Mouse (Mus musculus) MEL (cell line): Measurements from ENCODE around the gene Nucks1. TPM values are rescaled to one million over a fixed set of nuclear protein-coding genes. Genes with fewer than 3 reads are reported as not detected.

Experiments
- DNase-seq: peaks from one replicate; pipeline ENCODE4 v3.0.0; 2011; ENCODE audit warnings: low read depth, low spot score
- H3K27ac ChIP-seq: 2 replicates; pipeline ENCODE4 v1.5.1; 2012; ENCODE audit warnings: low read depth, mild to moderate bottlenecking, control low read depth, low read length, moderate library complexity; ENCODE audit not compliant: control insufficient read depth
- H3K27me3 ChIP-seq, 2 experiments: fragments of 150-350 bp in 1 of 2; sonication (generic) in 1 of 2; 2 replicates each; pipeline ENCODE4 v1.6.1; 2012; ENCODE audit warnings: low read length in 2 of 2, mild to moderate bottlenecking in 2 of 2, improper control_type of control experiment in 1 of 2, moderate library complexity in 1 of 2; ENCODE audit not compliant: insufficient read depth in 2 of 2, control insufficient read depth in 1 of 2
- H3K36me3 ChIP-seq, 2 experiments: 2 replicates each; pipeline ENCODE4 v1.6.1; 2012 to 2014; ENCODE audit warnings: low read length in 2 of 2, improper control_type of control experiment in 1 of 2, inconsistent platforms in 1 of 2, mild to moderate bottlenecking in 1 of 2; ENCODE audit not compliant: insufficient read depth in 2 of 2, control insufficient read depth in 1 of 2
- H3K4me1 ChIP-seq, 2 experiments: fragments of 150-350 bp in 1 of 2; sonication (generic) in 1 of 2; 2 replicates each; pipeline ENCODE4 v1.6.1; 2012; ENCODE audit warnings: low read length in 2 of 2, improper control_type of control experiment in 1 of 2, mild to moderate bottlenecking in 1 of 2; ENCODE audit not compliant: insufficient read depth in 2 of 2, control insufficient read depth in 1 of 2
- H3K4me3 ChIP-seq, 2 experiments: fragments of 150-350 bp in 1 of 2; sonication (generic) in 1 of 2; 2 replicates each; pipeline ENCODE4 v1.5.1; 2012; ENCODE audit warnings: low read depth in 2 of 2, low read length in 2 of 2, mild to moderate bottlenecking in 2 of 2, moderate library complexity in 2 of 2, control low read depth in 1 of 2, improper control_type of control experiment in 1 of 2; ENCODE audit not compliant: control insufficient read depth in 1 of 2, insufficient read depth in 1 of 2
- H3K79me2 ChIP-seq: 2 replicates; pipeline ENCODE4 v1.6.1; 2012; ENCODE audit warnings: mild to moderate bottlenecking, low read length, moderate library complexity; ENCODE audit not compliant: control insufficient read depth, poor library complexity, insufficient read depth
- H3K9ac ChIP-seq: 2 replicates; pipeline ENCODE4 v1.6.1; 2012; ENCODE audit warnings: low read depth, mild to moderate bottlenecking, control low read depth, low read length, moderate library complexity; ENCODE audit not compliant: control insufficient read depth, poor library complexity, severe bottlenecking
- H3K9me3 ChIP-seq: fragments of 150-350 bp; sonication (generic); replicated peaks from 2 replicates; pipeline ENCODE4 v1.6.1; 2012; ENCODE audit warnings: mild to moderate bottlenecking, low read length, improper control_type of control experiment, moderate library complexity; ENCODE audit not compliant: insufficient read depth
- BHLHE40 ChIP-seq: IDR thresholded peaks from 2 replicates; pipeline ENCODE4 v1.6.1; 2012; ENCODE audit warnings: low read depth, mild to moderate bottlenecking, inconsistent platforms, low read length, improper control_type of control experiment, borderline replicate concordance
- CHD1 ChIP-seq: IDR thresholded peaks from 2 replicates; pipeline ENCODE4 v1.6.1; 2012; ENCODE audit warnings: low read depth, mild to moderate bottlenecking, inconsistent platforms, low read length, improper control_type of control experiment
- CHD2 ChIP-seq: IDR thresholded peaks from 2 replicates; pipeline ENCODE4 v1.6.1; 2011; ENCODE audit warnings: low read length, improper control_type of control experiment
- CTCF ChIP-seq, 3 experiments: IDR thresholded peaks in 2 of 3; conservative IDR thresholded peaks in 1 of 3; 2 replicates each; pipeline ENCODE4 v1.5.1; 2011 to 2012; ENCODE audit warnings: low read length in 3 of 3, low read depth in 2 of 3, mild to moderate bottlenecking in 2 of 3, improper control_type of control experiment in 1 of 3, inconsistent platforms in 1 of 3, mixed read lengths in 1 of 3, moderate library complexity in 1 of 3; ENCODE audit not compliant: control insufficient read depth in 1 of 3, insufficient read depth in 1 of 3, poor library complexity in 1 of 3, severe bottlenecking in 1 of 3
- E2F4 ChIP-seq: IDR thresholded peaks from 2 replicates; pipeline ENCODE4 v1.6.1; 2011; ENCODE audit warnings: low read depth, low read length, improper control_type of control experiment, borderline replicate concordance
- ELF1 ChIP-seq: IDR thresholded peaks from 2 replicates; pipeline ENCODE4 v1.6.1; 2014; ENCODE audit warnings: low read depth, mild to moderate bottlenecking, inconsistent platforms, low read length, improper control_type of control experiment, moderate library complexity
- GATA1 ChIP-seq: IDR thresholded peaks from 2 replicates; pipeline ENCODE4 v1.6.1; 2011; ENCODE audit warnings: low read depth, low read length, improper control_type of control experiment
- HCFC1 ChIP-seq: IDR thresholded peaks from 2 replicates; pipeline ENCODE4 v1.6.1; 2012; ENCODE audit warnings: low read depth, mild to moderate bottlenecking, inconsistent platforms, low read length, improper control_type of control experiment, moderate library complexity
- MAFK ChIP-seq: IDR thresholded peaks from 2 replicates; pipeline ENCODE4 v1.6.1; 2011; ENCODE audit warnings: low read depth, mild to moderate bottlenecking, low read length, improper control_type of control experiment, borderline replicate concordance
- MAZ ChIP-seq: IDR thresholded peaks from 2 replicates; pipeline ENCODE4 v1.6.1; 2012; ENCODE audit warnings: low read depth, mild to moderate bottlenecking, inconsistent platforms, low read length, improper control_type of control experiment
- MXI1 ChIP-seq: IDR thresholded peaks from 2 replicates; pipeline ENCODE4 v1.6.1; 2011; ENCODE audit warnings: mild to moderate bottlenecking, low read depth, low read length, improper control_type of control experiment
- MYC ChIP-seq: IDR thresholded peaks from 2 replicates; pipeline ENCODE4 v1.6.1; 2011; ENCODE audit warnings: low read depth, mild to moderate bottlenecking, low read length, improper control_type of control experiment, moderate library complexity
- NELFE ChIP-seq: IDR thresholded peaks from 2 replicates; pipeline ENCODE4 v1.6.1; 2011; ENCODE audit warnings: low read depth, low read length, improper control_type of control experiment
- NRF1 ChIP-seq: IDR thresholded peaks from 2 replicates; pipeline ENCODE4 v1.6.1; 2014; ENCODE audit warnings: low read depth, mild to moderate bottlenecking, inconsistent platforms, low read length, improper control_type of control experiment, moderate library complexity; ENCODE audit not compliant: poor library complexity, insufficient read depth, severe bottlenecking
- POLR2A ChIP-seq, 2 experiments: IDR thresholded peaks; 2 replicates each; pipeline ENCODE4 v1.6.1; 2011 to 2012; ENCODE audit warnings: low read length in 2 of 2, mild to moderate bottlenecking in 2 of 2, control low read depth in 1 of 2, improper control_type of control experiment in 1 of 2, low read depth in 1 of 2, moderate library complexity in 1 of 2; ENCODE audit not compliant: control insufficient read depth in 1 of 2, insufficient read depth in 1 of 2, poor library complexity in 1 of 2
- RAD21 ChIP-seq: IDR thresholded peaks from 2 replicates; pipeline ENCODE4 v1.6.1; 2011; ENCODE audit warnings: mild to moderate bottlenecking, low read depth, low read length, improper control_type of control experiment
- SIN3A ChIP-seq: IDR thresholded peaks from 2 replicates; pipeline ENCODE4 v1.6.1; 2012; ENCODE audit warnings: low read length, improper control_type of control experiment, inconsistent platforms
- TCF12 ChIP-seq: IDR thresholded peaks from 2 replicates; pipeline ENCODE4 v1.6.1; 2014; ENCODE audit warnings: low read depth, mild to moderate bottlenecking, inconsistent platforms, low read length, improper control_type of control experiment, moderate library complexity
- UBTF ChIP-seq: IDR thresholded peaks from 2 replicates; pipeline ENCODE4 v1.6.1; 2012; ENCODE audit warnings: low read depth, mild to moderate bottlenecking, inconsistent platforms, low read length, improper control_type of control experiment, moderate library complexity, borderline replicate concordance; ENCODE audit not compliant: insufficient read depth
- ZC3H11A ChIP-seq: IDR thresholded peaks from 2 replicates; pipeline ENCODE4 v1.6.1; 2012; ENCODE audit warnings: low read depth, mild to moderate bottlenecking, inconsistent platforms, low read length, improper control_type of control experiment
- ZMIZ1 ChIP-seq: IDR thresholded peaks from 2 replicates; pipeline ENCODE4 v1.6.1; 2012; ENCODE audit warnings: low read depth, mild to moderate bottlenecking, inconsistent platforms, low read length, improper control_type of control experiment, moderate library complexity
- polyA plus RNA-seq, 2 experiments: library from polyadenylated mRNA; stranded (reverse) in 1 of 2; unstranded in 1 of 2; fragments of >175 nt in 1 of 2; fragments of >200 nt in 1 of 2; gene quantifications; 2 replicates each; pipeline versions ENCODE4 v1.2.1 to v1.2.4; 2012; ENCODE audit warnings: low replicate concordance in 2 of 2, low read depth in 1 of 2; ENCODE audit not compliant: insufficient read length in 2 of 2, insufficient read depth in 1 of 2, missing spikeins in 1 of 2
- total RNA-seq: library from RNA; depleted of rRNA; stranded (reverse); fragments of 300-350 nt; gene quantifications from 2 replicates; pipeline ENCODE4 v1.2.3, GENCODE M21; 2012

Nucks1 gene
- total and polyA plus RNA-seq, 3 experiments, result 53.7 to 113 (median 84.0) TPM

DNA sequence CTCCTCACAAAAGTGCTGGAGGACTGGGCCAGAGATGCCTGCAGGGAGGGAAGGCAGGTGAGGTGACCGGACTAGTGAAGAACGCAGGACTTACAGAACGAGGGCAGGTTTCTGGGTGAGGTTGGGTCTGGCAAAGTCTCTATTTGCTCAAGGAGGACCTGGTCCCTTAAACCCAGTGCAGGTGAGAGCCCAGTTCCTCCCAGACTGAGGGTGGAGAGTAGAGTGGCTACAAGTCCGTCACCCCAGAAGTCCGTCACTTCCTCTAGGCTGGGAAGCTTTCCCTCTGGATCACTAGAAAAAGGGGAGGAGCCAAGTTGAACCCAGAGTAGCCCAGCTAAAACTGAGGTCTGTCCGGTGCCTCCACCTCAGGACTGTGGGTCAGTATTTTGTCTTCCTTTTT lies 63.7 kb downstream of the Nucks1 start:
- H3K36me3 ChIP-seq, result peaks cover 0 to 18% of the 10 kb centered on the region in 2 experiments; a peak in 3 of 4 replicates
- H3K79me2 ChIP-seq, result peaks cover 56% of the 10 kb centered on the region
- H3K27ac ChIP-seq, result no peak overlapping the region
- H3K27me3 ChIP-seq, result no peaks in the 10 kb centered on the region
- no peak overlapping the region for H3K9ac ChIP-seq
- DNase-seq, result no peak
- H3K4me1 ChIP-seq, result peaks cover 5 to 10% of the 10 kb centered on the region in 2 experiments; a peak in 2 of 4 replicates
- no peak overlapping the region for H3K4me3 ChIP-seq
- H3K9me3 ChIP-seq, result no peaks in the 10 kb centered on the region
- TF ChIP-seq ELF1 (no peak), TCF12 (no peak), POLR2A (IDR thresholded peaks at IDR 0.05; ENCODE audit: control insufficient read depth in 1 of 2, insufficient read depth in 1 of 2, low read depth in 1 of 2, low read length in 2 of 2, poor library complexity in 1 of 2) (no peak), MYC (no peak), MAFK (no peak), NRF1 (no peak), UBTF (no peak), GATA1 (no peak), SIN3A (no peak), BHLHE40 (no peak), MXI1 (no peak), NELFE (no peak), CTCF (IDR thresholded peaks at IDR 0.05 in 2 of 3, conservative IDR thresholded peaks at IDR 0.05 in 1 of 3; ENCODE audit: control insufficient read depth in 1 of 3, insufficient read depth in 1 of 3, low read depth in 2 of 3, low read length in 3 of 3, poor library complexity in 1 of 3, severe bottlenecking in 1 of 3) (no peak), CHD1 (no peak), ZC3H11A (no peak), ZMIZ1 (no peak), CHD2 (no peak)

DNA sequence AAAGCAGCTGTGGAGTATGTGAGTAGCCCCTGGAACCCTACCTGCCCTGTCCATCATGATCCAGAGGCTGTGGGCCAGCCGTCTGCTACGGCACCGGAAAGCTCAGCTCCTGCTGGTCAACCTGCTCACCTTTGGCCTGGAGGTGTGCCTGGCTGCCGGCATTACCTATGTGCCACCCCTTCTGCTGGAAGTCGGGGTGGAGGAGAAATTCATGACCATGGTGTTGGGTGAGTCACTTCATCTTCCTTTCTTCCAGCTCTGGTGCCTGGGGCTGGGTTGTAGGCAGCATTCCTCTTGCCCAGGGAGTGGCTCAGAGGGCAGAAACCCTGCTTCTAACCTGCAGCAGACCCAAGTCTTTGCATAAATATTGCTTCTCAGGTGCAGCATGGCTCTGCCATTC lies 66.6 kb downstream of the Nucks1 start:
- Histone ChIP-seq H3K27me3 (no peaks in the 10 kb centered on the region), H3K9me3 (no peaks in the 10 kb centered on the region), H3K36me3 (peaks cover 0 to 13% of the 10 kb centered on the region in 2 experiments; a peak in 3 of 4 replicates)

More for the DNA sequence above, 66.6 kb downstream of the Nucks1 start:
- H3K4me3 ChIP-seq, result no peak overlapping the region
- TF ChIP-seq HCFC1 (no peak), E2F4 (no peak), UBTF (no peak), RAD21 (no peak), MAZ (no peak)
- H3K4me1 ChIP-seq, result peaks cover 2 to 10% of the 10 kb centered on the region in 2 experiments; a peak in 2 of 4 replicates
- no peak for DNase-seq
- no peak overlapping the region for H3K27ac ChIP-seq
- H3K9ac ChIP-seq, result no peak overlapping the region
- H3K79me2 ChIP-seq, result peaks cover 31% of the 10 kb centered on the region
